Mouse (Mus musculus) liver, postnatal 0 days (tissue): ENCODE measurements at regions not wholly inside any gene's neighbourhood (a gene's known extent, or its start where the extent isn't known, plus 50 kb on each side); places are given as distances from the start of the nearest gene placed in this dataset.

ENCODE experiments used
- CTCF ChIP-seq: sonication (generic); IDR thresholded peaks from 2 replicates; pipeline ENCODE4 v1.5.1; 2016; ENCODE audit warnings: antibody characterized with exemption, low read depth
- EP300 ChIP-seq: IDR thresholded peaks from 2 replicates; pipeline ENCODE4 v1.6.1; 2016; ENCODE audit warnings: antibody characterized with exemption, low read depth, mild to moderate bottlenecking

DNA sequence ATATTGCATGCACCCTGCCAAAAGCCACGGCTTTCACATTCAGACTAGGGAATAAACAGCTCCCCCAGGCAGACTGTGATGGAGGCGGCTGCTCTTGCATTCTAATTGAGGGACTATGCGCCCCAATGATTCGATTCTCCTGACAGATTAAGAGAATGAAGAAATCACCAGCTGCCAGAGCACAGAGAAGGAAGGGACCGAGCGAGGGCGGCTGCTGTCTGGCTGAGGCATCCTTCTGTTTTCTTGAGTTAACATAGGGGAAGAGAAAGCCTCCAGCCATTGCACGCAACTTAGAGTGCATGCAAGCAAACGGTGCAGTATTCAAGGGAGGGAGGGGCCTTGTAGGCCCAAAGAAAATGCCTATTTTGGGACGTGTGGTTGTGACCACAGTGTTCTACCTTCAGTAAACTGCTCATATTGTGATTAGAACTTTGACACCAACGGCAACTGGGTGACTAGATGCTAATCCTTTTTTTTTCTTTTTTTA lies 103.1 kb downstream of the Tmsb4x start:
- TF ChIP-seq CTCF (no peak), EP300 (no peak)
